Mouse (Mus musculus): ENCODE measurements around the gene Pitpnm2.

GRCm38 (mm10) chr5:124162577-124162976, 87.0 kb downstream of the Pitpnm2 start:
- TF ChIP-seq CTCF (IDR thresholded peaks at IDR 0.05; ENCODE audit: insufficient read depth, low read depth, low read length) = 0 out of 2 replicates have a peak, but pooled peaks have one; percentile 10
- TF ChIP-seq POLR2A (IDR thresholded peaks at IDR 0.05; ENCODE audit: insufficient read depth, low read depth, low read length) = no peak
